In genomic region chr2:30626058-30626675, GRCm38 (mm10) we compare ENCODE assay signal across 11 mouse cellular contexts. TPM values are rescaled to one million over a fixed set of nuclear protein-coding genes. Genes with fewer than 3 reads are reported as not detected.
DNase-seq lines count a peak whose midpoint lies in the region; ATAC-seq and TF ChIP-seq lines count a peak whose summit lies in the region.
"Had no signal": no experiment of that assay in that cellular context is flagged by ENCODE, and none has a peak within 500 bp of the region (broad histone marks: within the 10 kb centered on the region; RNA-seq: fewer than 3 reads in every experiment).

No protein-coding gene starts in this region.

- no peak for TF ChIP-seq CTCF in heart, adult 2 months (IDR thresholded peaks at IDR 0.05)
- TF ChIP-seq CTCF in midbrain, postnatal 0 days (IDR thresholded peaks at IDR 0.05), result no peak

- no peak overlapping the region for H3K4me3 ChIP-seq in heart, adult 2 months
- H3K4me3 ChIP-seq in midbrain, postnatal 0 days (ENCODE audit: low read depth, low read length), result no peak overlapping the region
- H3K4me3 ChIP-seq in midbrain, embryonic 13.5 days (replicated peaks), result no peak overlapping the region
- H3K4me3 ChIP-seq in stomach, embryonic 16.5 days (replicated peaks; ENCODE audit: low read length), result no peak overlapping the region

- no peak overlapping the region for H3K4me2 ChIP-seq in midbrain, postnatal 0 days (ENCODE audit: low read depth, low read length, poor library complexity, severe bottlenecking)
- no peak overlapping the region for H3K4me2 ChIP-seq in midbrain, embryonic 13.5 days (replicated peaks)
- H3K4me2 ChIP-seq in stomach, embryonic 16.5 days (ENCODE audit: low read depth, low read length), result no peak overlapping the region

- TF ChIP-seq EP300 in heart, adult 2 months (IDR thresholded peaks at IDR 0.05; ENCODE audit: insufficient read depth, low read depth, low read length), result no peak

- no peaks in the 10 kb centered on the region for H3K79me2 ChIP-seq in heart, adult 2 months (replicated peaks; ENCODE audit: control insufficient read depth, insufficient read depth, low read length)

- H3K27ac ChIP-seq in heart, adult 2 months, result no peak overlapping the region
- H3K27ac ChIP-seq in midbrain, postnatal 0 days (ENCODE audit: low read depth, low read length), result no peak overlapping the region
- H3K27ac ChIP-seq in midbrain, embryonic 13.5 days, result no peak overlapping the region
- no peak overlapping the region for H3K27ac ChIP-seq in stomach, embryonic 16.5 days (ENCODE audit: low read length)

- DNase-seq in heart, adult 2 months, result no peak
- no peak for DNase-seq in heart, adult 8-10 months (ENCODE audit: low spot score)
- DNase-seq in midbrain, postnatal 0 days (ENCODE audit: low spot score), result peak; percentile 35
- peak; percentile 90 for DNase-seq in induced T-regulatory cell, adult 2 months (ENCODE audit: low read depth)
- DNase-seq in adrenal gland, postnatal 14 days, result no peak
- no peak for DNase-seq in adrenal gland, adult 8-10 months
- DNase-seq: cerebellum, postnatal 36 days; right cerebral cortex, adult 18-20 months had no signal

- WGBS in heart, adult 2 months, result 56% methylated on average over 17 of the region's 17 CpGs
- 71% methylated on average over 17 of the region's 17 CpGs for WGBS in midbrain, postnatal 0 days
- 76% methylated on average over 17 of the region's 17 CpGs for WGBS in midbrain, embryonic 13.5 days
- WGBS in stomach, embryonic 16.5 days, result 60% methylated on average over 17 of the region's 17 CpGs

- H3K27me3 ChIP-seq in heart, adult 2 months (ENCODE audit: control insufficient read depth, insufficient read depth, low read length), result no peaks in the 10 kb centered on the region
- no peaks in the 10 kb centered on the region for H3K27me3 ChIP-seq in midbrain, postnatal 0 days (ENCODE audit: insufficient read depth, low read length)
- no peaks in the 10 kb centered on the region for H3K27me3 ChIP-seq in midbrain, embryonic 13.5 days
- H3K27me3 ChIP-seq in stomach, embryonic 16.5 days (ENCODE audit: control insufficient read depth, insufficient read depth, low read length), result no peaks in the 10 kb centered on the region

- peak overlapping the region; percentile 29; the same call in 1 of the 2 replicates for H3K9ac ChIP-seq in heart, adult 2 months (ENCODE audit: low read depth, low read length)
- H3K9ac ChIP-seq in midbrain, postnatal 0 days (replicated peaks; ENCODE audit: low read length, poor library complexity, severe bottlenecking), result no peak overlapping the region
- H3K9ac ChIP-seq in midbrain, embryonic 13.5 days (replicated peaks), result no peak overlapping the region
- no peak overlapping the region for H3K9ac ChIP-seq in stomach, embryonic 16.5 days (ENCODE audit: low read length)

- H3K9me3 ChIP-seq in midbrain, postnatal 0 days (ENCODE audit: low read length), result no peaks in the 10 kb centered on the region
- H3K9me3 ChIP-seq in midbrain, embryonic 13.5 days, result no peaks in the 10 kb centered on the region
- no peaks in the 10 kb centered on the region for H3K9me3 ChIP-seq in stomach, embryonic 16.5 days (replicated peaks; ENCODE audit: control insufficient read depth, low read length)

- no peak for TF ChIP-seq POLR2A in heart, adult 2 months (IDR thresholded peaks at IDR 0.05; ENCODE audit: insufficient read depth, low read depth, low read length)

- ATAC-seq in midbrain, postnatal 0 days (ENCODE audit: low FRiP score), result no peak
- ATAC-seq in midbrain, embryonic 13.5 days, result no peak
- ATAC-seq in stomach, embryonic 16.5 days (ENCODE audit: insufficient read depth, low FRiP score), result 0 out of 2 replicates have a peak, but pooled peaks have one; percentile 13
- ATAC-seq: forebrain, embryonic 16.5 days had no signal

- peaks cover 3% of the 10 kb centered on the region; the same call in 1 of the 2 replicates for H3K4me1 ChIP-seq in heart, adult 2 months (ENCODE audit: control insufficient read depth, insufficient read depth, low read length)
- H3K4me1 ChIP-seq in midbrain, postnatal 0 days (ENCODE audit: insufficient read depth, low read length), result 0 out of 2 replicates have a peak, but pooled peaks cover 2% of the 10 kb centered on the region
- peaks cover 28% of the 10 kb centered on the region for H3K4me1 ChIP-seq in midbrain, embryonic 13.5 days (replicated peaks)
- no peaks in the 10 kb centered on the region for H3K4me1 ChIP-seq in stomach, embryonic 16.5 days (ENCODE audit: control insufficient read depth, insufficient read depth, low read length)

- intact Hi-C loops in heart, adult 2 months (cut with DNase I), result no loop called here

- no peaks in the 10 kb centered on the region for H3K36me3 ChIP-seq in heart, adult 2 months (ENCODE audit: control insufficient read depth, insufficient read depth, low read length)
- no peaks in the 10 kb centered on the region for H3K36me3 ChIP-seq in midbrain, postnatal 0 days (ENCODE audit: insufficient read depth, low read length)
- H3K36me3 ChIP-seq in midbrain, embryonic 13.5 days, result no peaks in the 10 kb centered on the region
- H3K36me3 ChIP-seq in stomach, embryonic 16.5 days (ENCODE audit: control insufficient read depth, insufficient read depth, low read length), result no peaks in the 10 kb centered on the region

RNA-seq across cellular contexts. Expression of gene Cstad, which starts 31.3 kb away (rescaled TPM):
- 1 to 10 TPM in 1 of 2 experiments, under 1 TPM in 1; 0.73 to 1.0 TPM for total RNA-seq in heart, adult 2 months (2021)
- polyA plus RNA-seq in heart, adult 2 months (2012; rRNA removed), result 0.32 and 0.76 TPM in 2 replicates
- total RNA-seq in heart, adult 8-10 months (2022), result 1 to 10 TPM in 3 of 4 experiments, under 1 TPM in 1; 0.69 to 2.3 (median 1.5) TPM
- total RNA-seq in midbrain, postnatal 0 days (2014; rRNA removed), result 0.55 and 2.2 TPM in 2 replicates
- polyA plus RNA-seq in midbrain, postnatal 0 days (2015; fragmentation: Nextera tagmentation; extraction: Ambion mirVana), result 0.64 and 0.70 TPM in 2 replicates
- 0.27 and 0.43 TPM in 2 replicates for polyA plus RNA-seq in midbrain, embryonic 13.5 days (2015; fragmentation: Nextera tagmentation; extraction: Ambion mirVana)
- 0.34 and 1.1 TPM in 2 replicates for polyA plus RNA-seq in stomach, embryonic 16.5 days (2015; fragmentation: Nextera tagmentation; extraction: Ambion mirVana)
- 1.6 and 3.5 TPM in 2 replicates for total RNA-seq in adrenal gland, postnatal 14 days (2021)
- 1 to 10 TPM in 3 of 4 experiments, under 1 TPM in 1; 0.81 to 7.0 (median 4.1) TPM for total RNA-seq in adrenal gland, adult 8-10 months (2022)

Comparison
In these comparisons a context has a peak if more than half of its experiments do, and no peak if none do; other contexts are left out.
1. DNase-seq: peak in midbrain, postnatal 0 days (single experiment) and induced T-regulatory cell, adult 2 months (single experiment); none in heart, adult 2 months (0 of 2), heart, adult 8-10 months (single experiment), adrenal gland, postnatal 14 days (single experiment) and adrenal gland, adult 8-10 months (single experiment).